Comparison of ENCODE assay signal across 31 mouse cellular contexts in the genomic region with DNA sequence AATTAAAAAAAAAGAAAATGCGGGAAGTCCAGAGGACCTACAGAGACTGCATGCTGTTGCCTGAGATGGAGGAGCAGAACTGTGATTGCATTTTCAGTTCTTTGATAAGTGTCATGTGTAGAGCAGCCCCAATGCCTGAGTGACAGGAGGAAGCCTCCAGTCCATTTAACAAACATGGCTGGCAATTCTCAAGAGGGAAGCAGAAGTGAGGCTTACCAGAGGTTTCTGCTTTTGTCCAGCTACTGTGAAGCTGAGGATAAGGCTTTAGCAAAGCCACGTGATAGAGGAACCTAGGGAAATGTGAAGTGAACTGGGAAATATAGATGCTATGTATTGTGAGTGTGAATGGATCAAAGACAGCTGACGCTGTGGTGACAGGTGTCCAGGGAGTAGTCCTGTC. TPM values are rescaled to one million over a fixed set of nuclear protein-coding genes. Genes with fewer than 3 reads are reported as not detected.
"Had no signal": no experiment of that assay in that cellular context is flagged by ENCODE, and none has a peak within 500 bp of the region (broad histone marks: within the 10 kb centered on the region; RNA-seq: fewer than 3 reads in every experiment).

No protein-coding gene starts in this region.

- H3K9ac ChIP-seq: heart, embryonic 12.5 days; hindbrain, embryonic 13.5 days; hindbrain, embryonic 15.5 days; kidney, embryonic 15.5 days; limb, embryonic 13.5 days; limb, embryonic 15.5 days had no signal

- DNase-seq: gastrocnemius, postnatal 14 days; gastrocnemius, postnatal 36 days; heart, adult 18-20 months; heart, postnatal 10 days; heart, postnatal 36 days; kidney, adult 11 months; kidney, adult 2 months; kidney, adult 9 months; kidney, postnatal 14 days; kidney, postnatal 36 days; layer of hippocampus, adult 9-11 months; left cerebral cortex, postnatal 4 days had no signal

- H3K27ac ChIP-seq: heart, embryonic 10.5 days; hindbrain, embryonic 13.5 days; hindbrain, embryonic 15.5 days; hindbrain, postnatal 0 days; kidney, embryonic 15.5 days; kidney, postnatal 0 days; left cerebral cortex, adult 2 months; limb, embryonic 13.5 days; limb, embryonic 15.5 days had no signal

- H3K4me1 ChIP-seq: heart, embryonic 10.5 days; heart, embryonic 12.5 days; hindbrain, embryonic 13.5 days; hindbrain, embryonic 15.5 days; kidney, embryonic 15.5 days; limb, embryonic 15.5 days had no signal

- ATAC-seq: hindbrain, postnatal 0 days; intestine, embryonic 16.5 days had no signal

- H3K9me3 ChIP-seq: heart, embryonic 10.5 days; heart, embryonic 12.5 days; hindbrain, embryonic 13.5 days; hindbrain, embryonic 15.5 days; kidney, embryonic 15.5 days; limb, embryonic 13.5 days; limb, embryonic 15.5 days had no signal

- H3K36me3 ChIP-seq: heart, embryonic 10.5 days; heart, embryonic 12.5 days; hindbrain, embryonic 13.5 days; hindbrain, embryonic 15.5 days; kidney, embryonic 15.5 days; limb, embryonic 13.5 days; limb, embryonic 15.5 days had no signal

- H3K4me2 ChIP-seq: heart, embryonic 12.5 days; hindbrain, embryonic 13.5 days; hindbrain, embryonic 15.5 days; kidney, embryonic 15.5 days; limb, embryonic 13.5 days; limb, embryonic 15.5 days; liver, embryonic 11.5 days had no signal

- H3K4me3 ChIP-seq: heart, embryonic 10.5 days; heart, embryonic 12.5 days; hindbrain, embryonic 13.5 days; hindbrain, embryonic 15.5 days; kidney, embryonic 15.5 days; left cerebral cortex, adult 2 months; limb, embryonic 13.5 days; limb, embryonic 15.5 days had no signal

- H3K27me3 ChIP-seq: heart, embryonic 12.5 days; hindbrain, embryonic 13.5 days; hindbrain, embryonic 15.5 days; kidney, embryonic 15.5 days; limb, embryonic 13.5 days; limb, embryonic 15.5 days had no signal

RNA-seq across cellular contexts. Expression of gene Sucnr1, which starts 56.6 kb away (rescaled TPM):
- total RNA-seq: gastrocnemius, postnatal 36 days; heart, adult 8-10 months; heart, postnatal 36 days; hematopoietic stem cell, adult 5-6 weeks; hindbrain, postnatal 0 days; layer of hippocampus, adult 18-20 months; layer of hippocampus, adult 8-10 months; layer of hippocampus, postnatal 14 days; left cerebral cortex, adult 2 months; left cerebral cortex, postnatal 14 days; left cerebral cortex, postnatal 4 days had no signal
- polyA plus RNA-seq: heart, embryonic 10.5 days; heart, embryonic 12.5 days; hindbrain, embryonic 13.5 days; hindbrain, embryonic 15.5 days; limb, embryonic 11.5 days; liver, embryonic 11.5 days had no signal
